Mouse (Mus musculus): ENCODE data around the gene Nupl2.

Gene Nupl2

GRCm38 (mm10) chr5:24207965-24208364 lies 43.2 kb downstream of the Nupl2 start:
- no peak for DNase-seq (ENCODE audit: inconsistent age in 2 of 2, low spot score in 1 of 2)

- no peak for DNase-seq (ENCODE audit: inconsistent age in 2 of 2, low spot score in 1 of 2)
These were observed 43.7 kb downstream of the Nupl2 start for GRCm38 (mm10) chr5:24208505-24208904.

GRCm38 (mm10) chr5:24213861-24214546 lies 49.2 kb downstream of the Nupl2 start:
- no peak for DNase-seq (ENCODE audit: inconsistent age in 2 of 2, low spot score in 1 of 2)

- DNase-seq (ENCODE audit: inconsistent age in 2 of 2, low spot score in 1 of 2), result no peak
These were observed 49.8 kb downstream of the Nupl2 start for GRCm38 (mm10) chr5:24214547-24214878.

GRCm38 (mm10) chr5:24214900-24215299 lies 50.1 kb downstream of the Nupl2 start:
- DNase-seq (ENCODE audit: inconsistent age in 2 of 2, low spot score in 1 of 2), result no peak

Measured in adrenal gland, adult (tissue).